Mouse (Mus musculus) kidney, postnatal 14 days (tissue): ENCODE measurements at regions not wholly inside any gene's neighbourhood (a gene's known extent, or its start where the extent isn't known, plus 50 kb on each side); places are given as distances from the start of the nearest gene placed in this dataset.

Experiments used
- DNase-seq: peaks from one replicate; pipeline ENCODE4 v3.0.0; 2022; ENCODE audit warnings: mixed read lengths

DNA sequence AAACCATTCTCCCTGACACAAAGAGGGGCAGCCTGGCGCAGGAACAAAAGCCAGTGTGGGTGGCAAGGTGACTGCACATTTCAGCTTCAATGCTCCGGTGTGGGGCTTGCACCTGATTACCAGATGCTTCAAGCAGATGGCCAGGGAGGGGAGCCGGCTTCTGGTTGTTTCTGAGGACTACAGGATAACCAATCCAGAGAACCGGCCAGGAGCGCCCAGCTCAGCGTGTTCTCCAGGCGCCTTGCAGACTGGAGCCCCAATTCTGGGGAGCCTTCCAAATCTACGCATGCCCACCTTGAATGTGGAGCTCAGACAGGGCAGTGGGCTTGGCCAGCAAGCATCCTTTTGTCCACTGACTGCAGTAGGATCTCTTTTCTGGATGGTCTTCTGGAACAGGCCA lies 380.8 kb downstream of the Zfp536 start:
- DNase-seq = no peak

GRCm38 (mm10) chr7:37393071-37393470 lies 380.4 kb downstream of the Zfp536 start:
- DNase-seq = no peak

DNA sequence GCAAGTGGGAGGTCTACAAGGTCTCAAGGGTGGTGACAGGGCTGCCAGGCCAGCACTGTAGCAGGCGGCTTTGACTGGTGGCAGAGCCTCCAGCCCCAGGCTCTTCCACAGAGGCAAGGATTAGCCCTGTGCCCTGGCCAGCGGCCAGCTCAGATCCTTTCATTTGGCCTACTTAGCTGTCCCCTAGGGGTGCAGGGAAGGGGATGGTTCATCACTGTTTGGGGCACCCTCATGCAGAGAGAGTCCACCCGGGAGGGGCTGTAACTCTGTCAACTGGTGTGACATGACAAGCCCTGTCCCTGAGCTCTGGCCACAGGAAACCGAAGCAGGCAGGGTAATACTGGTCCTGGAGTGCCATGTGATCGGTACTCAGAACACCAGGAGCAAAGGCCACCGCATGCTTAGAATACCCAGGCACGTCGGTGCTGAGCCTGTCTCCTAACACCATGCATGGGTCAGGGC lies 378.4 kb downstream of the Zfp536 start:
- no peak for DNase-seq

- DNase-seq = no peak
Observed at GRCm38 (mm10) chr7:37395881-37396513, 377.4 kb downstream of the Zfp536 start.

DNA sequence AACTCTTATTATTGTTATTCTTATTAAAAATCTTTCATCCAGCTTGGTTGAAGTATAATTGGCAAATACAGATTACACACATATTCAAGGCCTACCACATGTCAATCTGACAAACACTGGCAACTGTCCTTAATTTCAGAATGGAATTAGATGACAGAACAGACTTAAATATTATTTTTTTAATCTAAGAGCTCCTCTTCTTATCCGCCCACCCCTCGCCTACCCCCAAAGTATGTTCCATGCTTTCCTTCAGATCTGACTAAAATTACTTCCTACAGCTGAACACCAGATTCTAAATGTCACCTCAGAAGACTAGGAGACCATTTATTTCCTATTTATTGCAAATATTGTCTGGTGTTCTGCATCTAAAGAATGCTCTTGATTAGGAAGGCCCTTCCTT lies 370.0 kb downstream of the Zfp536 start:
- no peak for DNase-seq

DNA sequence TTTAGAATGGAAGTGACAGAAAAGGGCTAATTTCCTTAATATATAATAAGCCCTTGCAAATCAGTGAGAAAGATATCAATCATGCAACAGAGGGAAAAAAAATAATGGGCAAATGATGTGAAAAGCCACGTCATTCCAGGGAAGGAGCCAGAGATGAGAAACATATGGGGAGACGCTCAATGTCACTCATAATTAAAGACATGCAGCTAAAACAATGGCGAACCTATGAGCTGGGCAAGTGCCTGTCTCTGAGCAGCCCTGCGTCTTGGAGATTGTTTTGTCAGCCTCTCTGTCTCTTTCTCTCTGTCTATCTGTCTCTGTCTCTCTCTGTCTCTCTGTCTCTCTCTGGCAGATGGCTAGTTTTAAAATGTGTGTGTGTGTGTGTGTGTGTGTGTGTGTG lies 360.1 kb downstream of the Zfp536 start:
- DNase-seq = no peak

DNA sequence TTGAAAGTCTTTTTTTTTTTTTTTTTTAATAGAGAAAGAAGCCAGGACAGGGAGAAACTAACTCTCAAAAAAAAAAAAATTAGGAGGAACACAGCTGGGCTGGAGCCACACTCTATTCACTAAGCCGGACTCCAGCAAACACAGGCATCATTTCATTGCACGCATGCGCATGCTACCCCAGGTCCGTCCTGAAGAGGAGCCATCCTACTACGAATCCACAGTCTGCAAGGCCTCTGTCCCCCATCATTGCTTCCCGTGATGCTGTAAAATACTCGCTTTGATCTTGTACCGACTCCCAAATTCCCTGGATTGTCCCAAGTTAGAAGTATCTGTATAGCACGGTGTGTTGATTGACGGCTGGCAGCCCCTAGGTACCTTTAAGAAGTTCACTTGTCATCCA lies 351.7 kb downstream of the Zfp536 start:
- DNase-seq = no peak
